Mouse (Mus musculus): ENCODE data around the gene Psg27.
"Not testable (repeated sequence)": the region's sequence is repeated elsewhere in the genome, so short reads cannot be mapped to it uniquely, and the experiment has no call there.

Gene Psg27

DNA sequence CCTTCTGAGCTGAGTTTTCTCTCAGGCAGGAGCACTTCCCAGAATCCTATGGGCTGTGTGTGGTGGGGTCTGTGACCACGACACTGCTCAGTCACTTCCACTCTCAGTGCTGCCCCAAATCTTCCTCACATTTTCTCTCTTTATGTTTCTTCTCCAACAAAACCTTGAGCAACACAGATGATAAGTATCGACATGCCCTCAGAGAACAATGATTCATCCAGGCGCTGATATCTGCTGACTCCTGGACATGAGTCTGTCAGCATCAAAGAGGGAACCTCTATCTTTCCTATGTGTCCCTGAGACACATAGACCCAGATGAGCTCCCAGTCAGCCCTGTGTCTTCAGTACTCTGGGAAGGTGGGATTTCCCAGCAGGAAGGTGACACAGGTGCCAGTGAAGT, at the start of gene Psg27:
Psg27 (minus strand) TSS at position 101 of the 400 bp plus-strand sequence.
- DNase-seq (ENCODE audit: low spot score) = no peak

DNA sequence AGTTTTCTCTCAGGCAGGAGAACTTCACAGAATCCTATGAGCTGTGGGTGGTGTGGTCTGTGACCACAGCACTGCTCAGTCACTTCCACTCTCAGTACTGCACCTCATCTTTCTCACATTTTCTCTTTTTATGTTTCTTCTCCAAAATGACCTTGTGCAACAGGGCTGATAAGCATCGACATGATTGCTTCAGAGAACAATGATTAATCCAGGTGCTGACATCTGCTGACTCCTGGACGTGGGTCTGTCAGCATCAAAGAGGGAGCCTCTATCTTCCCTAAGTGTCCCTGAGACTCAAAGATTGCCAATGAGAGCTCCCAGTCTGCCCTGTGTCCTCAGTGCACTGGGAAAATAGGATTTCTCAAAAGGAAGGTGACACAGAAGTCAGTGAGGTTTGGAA, 49.3 kb upstream of the Psg27 start, which contains the start of gene Psg23:
Psg23 (minus strand) TSS at position 101 of the 400 bp plus-strand sequence.
- DNase-seq (ENCODE audit: low spot score) = not testable (repeated sequence)

DNA sequence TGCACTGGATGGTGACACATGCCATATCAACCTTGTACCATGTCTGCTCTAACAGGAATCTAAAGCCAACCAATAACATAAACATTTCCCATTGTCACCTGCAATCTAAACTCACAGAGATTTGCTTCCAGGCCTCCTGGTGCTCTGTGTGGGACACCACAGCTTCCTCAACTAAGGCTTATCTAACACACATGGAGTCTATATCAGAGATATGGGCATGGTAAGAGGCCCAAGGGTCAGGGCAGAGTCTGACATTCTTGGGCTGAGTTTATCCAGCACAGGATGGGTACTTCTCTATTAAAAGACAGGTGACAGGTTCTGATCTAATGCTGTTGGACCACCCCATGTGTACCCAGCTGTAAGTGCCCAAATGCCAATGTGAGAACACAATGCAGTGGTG, 7.3 kb downstream of the Psg27 start:
- DNase-seq (ENCODE audit: low spot score) = no peak

DNA sequence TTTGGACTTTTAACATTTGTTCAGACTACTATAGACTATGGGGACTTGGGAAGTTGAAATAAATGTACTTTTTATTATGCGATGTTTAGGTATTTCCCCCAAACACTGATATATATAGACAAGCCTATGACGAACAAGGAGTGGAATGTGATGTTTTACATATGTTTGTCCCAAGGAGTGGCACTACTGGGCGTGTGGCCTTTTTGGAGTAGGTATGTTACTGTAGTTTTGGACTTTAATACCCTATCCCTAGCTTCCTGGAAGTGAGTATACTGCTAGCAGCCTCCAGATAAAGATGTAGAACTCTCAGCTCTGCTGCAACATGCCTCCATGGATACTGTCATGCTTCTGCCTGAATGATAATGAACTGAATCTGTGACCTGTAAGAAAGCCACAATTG, 11.4 kb downstream of the Psg27 start:
- not testable (repeated sequence) for DNase-seq (ENCODE audit: low spot score)

DNA sequence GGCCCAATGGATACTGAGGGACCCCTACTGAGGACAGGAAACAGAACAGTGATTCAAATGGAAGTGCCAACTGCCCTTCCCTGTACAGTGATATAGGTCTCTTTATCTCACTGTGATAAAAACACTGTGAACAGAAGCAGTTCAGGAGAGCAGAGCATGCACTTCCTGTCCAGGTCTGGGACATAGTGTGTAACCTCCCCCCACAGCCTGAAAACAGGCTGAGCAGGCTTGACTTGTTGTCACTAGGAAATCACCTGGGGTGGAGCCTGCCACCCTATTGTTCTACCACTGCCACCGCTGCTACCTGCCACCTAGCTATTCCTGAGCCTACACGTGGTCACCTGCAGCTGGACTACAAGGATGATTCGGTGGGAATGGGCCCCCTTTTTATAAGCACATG, 33.7 kb downstream of the Psg27 start:
- no peak for DNase-seq (ENCODE audit: low spot score)

DNA sequence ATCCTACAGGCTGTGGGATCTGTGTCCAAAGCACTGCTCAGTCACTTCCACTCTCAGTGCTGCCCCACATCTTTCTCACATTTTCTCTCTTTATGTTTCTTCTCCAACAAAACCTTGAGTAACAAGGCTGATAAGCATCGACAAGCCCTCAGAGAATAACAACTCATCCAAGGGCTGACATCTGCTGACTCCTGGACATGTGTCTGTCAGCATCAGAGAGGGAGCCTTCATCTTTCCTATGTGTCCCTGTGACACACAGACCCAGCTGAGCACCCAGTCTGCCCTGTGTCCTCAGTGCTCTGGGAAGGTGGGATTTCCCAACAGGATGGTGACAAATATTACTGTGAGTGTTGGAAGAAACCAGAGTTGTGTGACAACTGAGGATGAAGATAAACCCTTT, 34.9 kb downstream of the Psg27 start, which contains the start of gene Psg25:
Psg25 (minus strand) TSS at position 101 of the 400 bp plus-strand sequence.
- no peak for DNase-seq (ENCODE audit: low spot score)

DNA sequence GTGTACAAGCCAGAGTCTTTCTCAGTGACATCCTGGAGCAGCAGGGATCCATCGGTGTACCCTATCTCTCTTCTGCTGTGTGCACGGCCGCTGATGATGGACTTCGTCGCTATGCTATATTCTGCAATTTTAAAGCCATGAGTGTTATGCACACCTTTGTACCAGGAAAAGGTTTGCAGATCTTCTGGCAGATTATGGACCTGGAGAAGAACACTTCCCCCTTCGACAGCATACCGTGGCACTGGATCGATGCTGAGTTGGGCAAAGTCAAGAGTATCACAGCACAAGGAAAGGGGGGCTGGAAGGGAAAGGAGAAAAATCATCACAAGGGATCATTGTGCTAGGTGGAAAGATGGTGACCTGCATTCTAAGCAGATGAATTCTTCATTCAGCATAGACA, 42.4 kb downstream of the Psg27 start:
- DNase-seq (ENCODE audit: low spot score) = no peak

DNA sequence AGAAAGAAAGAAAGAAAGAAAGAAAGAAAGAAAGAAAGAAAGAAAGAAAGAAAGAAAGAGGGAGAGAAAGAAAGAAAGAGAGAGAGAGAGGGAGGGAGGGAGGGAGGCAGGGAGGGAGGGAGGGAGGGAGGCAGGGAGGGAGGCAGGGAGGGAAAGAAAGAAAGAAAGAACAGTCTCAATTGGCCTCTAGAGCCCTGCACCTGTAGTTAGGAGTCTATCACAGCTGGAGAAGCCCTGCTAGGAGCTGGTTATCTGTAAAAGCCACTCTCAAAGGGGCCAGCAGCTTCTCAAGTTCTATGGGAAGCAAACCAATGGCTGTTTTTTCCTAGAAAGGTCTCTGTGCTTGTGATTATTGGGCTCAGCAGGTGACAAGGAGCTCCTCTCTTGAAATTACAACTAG, 54.3 kb downstream of the Psg27 start:
- DNase-seq (ENCODE audit: low spot score) = not testable (repeated sequence)

DNA sequence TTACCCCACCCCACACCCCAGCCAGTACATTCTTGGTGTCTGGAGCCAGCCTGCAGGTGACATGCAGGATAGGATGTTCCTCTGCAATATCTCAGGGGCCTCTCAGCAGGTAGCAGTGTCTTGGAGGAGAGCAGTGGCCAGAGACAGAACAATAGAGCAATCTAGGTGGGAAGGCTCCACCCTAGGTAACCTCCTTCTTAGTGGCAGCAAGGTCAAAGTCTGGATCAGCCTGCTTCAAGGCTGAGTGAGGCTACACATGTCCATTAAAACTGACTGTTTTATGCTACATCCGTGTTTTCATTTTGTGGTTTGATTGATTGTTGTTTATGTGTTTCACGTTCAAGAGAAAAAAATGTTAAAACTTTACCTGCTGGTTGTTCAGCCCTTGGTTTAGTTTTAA, 54.7 kb downstream of the Psg27 start:
- DNase-seq (ENCODE audit: low spot score) = not testable (repeated sequence)

DNA sequence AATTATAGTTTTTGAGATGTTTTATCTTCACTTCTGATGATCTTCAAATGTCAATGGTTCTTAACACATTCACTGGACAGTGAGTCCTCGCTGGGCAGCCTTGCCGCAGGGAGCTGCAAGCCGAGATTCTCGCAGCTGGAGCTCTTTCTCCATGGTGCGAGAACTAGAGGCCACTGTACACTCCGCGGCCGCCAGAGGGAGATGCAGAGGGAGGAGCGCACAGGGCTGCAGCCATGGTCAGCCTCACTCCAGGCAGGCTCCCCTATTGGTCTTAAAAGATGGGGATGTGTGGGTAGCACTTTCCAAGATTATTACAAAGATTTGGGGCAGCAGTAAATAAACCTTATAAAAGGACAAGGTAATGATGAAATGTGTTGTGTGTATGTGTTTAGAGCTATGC, 55.6 kb downstream of the Psg27 start:
- no peak for DNase-seq (ENCODE audit: low spot score)
